Mouse (Mus musculus): ENCODE measurements around the gene Steap3. TPM values are rescaled to one million over a fixed set of nuclear protein-coding genes. Genes with fewer than 3 reads are reported as not detected.

Steap3 gene
- polyA plus RNA-seq, 1 experiment from 2014 or later: 3.9 TPM

DNA sequence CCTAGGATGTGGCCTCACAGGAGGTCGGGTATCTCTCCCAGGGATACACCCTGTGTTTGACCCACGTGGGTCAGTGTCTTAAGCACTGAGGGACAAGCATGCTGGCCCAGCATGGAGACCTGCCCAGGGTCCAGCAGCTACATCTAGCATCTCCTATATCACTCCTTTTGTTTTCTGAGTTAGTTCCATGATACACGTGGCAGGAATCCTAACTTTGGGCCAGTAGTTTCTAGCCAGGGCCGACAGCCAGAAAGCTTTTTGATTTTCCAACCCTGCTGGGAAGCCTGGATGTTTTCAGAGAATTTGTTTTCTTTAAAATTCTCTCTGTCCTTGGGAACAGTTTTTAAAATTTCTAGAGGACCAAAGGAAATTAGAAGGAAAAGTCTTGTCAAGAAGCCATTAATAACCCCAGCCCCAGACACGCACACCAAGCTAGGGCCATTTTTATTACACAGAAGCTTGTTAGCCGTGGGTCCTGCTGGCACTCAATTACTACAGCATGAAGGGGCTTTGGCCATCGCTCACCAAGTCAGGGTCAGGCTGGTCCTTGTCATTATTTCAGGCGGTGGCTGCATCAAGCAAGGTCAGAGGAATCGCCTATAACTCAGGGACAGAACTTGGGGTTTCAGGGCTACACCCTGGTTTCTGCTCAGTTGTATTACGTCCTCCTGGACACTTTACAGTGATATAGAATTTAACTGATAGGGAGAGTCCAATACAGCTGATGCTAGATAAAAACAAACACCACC is 42.6 kb downstream of the Steap3 start:
- H3K36me3 ChIP-seq: no peaks in the 10 kb centered on the region
- no peak overlapping the region for H3K9ac ChIP-seq (replicated peaks)
- no peaks in the 10 kb centered on the region for H3K9me3 ChIP-seq (replicated peaks)
- H3K4me2 ChIP-seq: no peak overlapping the region
- no peak overlapping the region for H3K4me3 ChIP-seq (replicated peaks)
- ATAC-seq (ENCODE audit: low FRiP score): no peak; the same call in 1 of the 2 replicates
- WGBS: 69% methylated on average over 10 of the region's 10 CpGs
- H3K4me1 ChIP-seq: no peaks in the 10 kb centered on the region
- no peak overlapping the region for H3K27ac ChIP-seq (replicated peaks)
- no peaks in the 10 kb centered on the region for H3K27me3 ChIP-seq (replicated peaks)

DNA sequence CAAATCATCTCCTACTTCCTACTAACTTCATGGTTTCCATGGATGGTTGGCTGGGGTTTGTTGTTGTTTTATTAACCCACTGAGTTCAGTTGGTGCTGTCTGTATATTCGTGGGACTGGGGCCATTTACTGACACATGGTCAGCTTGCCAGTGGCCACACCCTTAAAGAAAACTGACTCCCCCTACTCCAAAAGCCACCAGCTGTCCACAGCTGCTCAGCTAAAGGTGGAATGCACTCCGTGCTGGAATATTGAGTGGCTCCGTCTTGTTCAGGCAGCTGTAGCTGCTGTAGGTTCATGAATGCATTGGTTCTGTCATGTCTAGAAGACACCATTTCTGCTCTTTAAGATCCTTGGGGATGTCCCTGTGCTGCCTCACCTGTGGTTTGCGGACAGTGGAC is 48.9 kb downstream of the Steap3 start:
- no peak for ATAC-seq (ENCODE audit: low FRiP score)
- no peak overlapping the region for H3K9ac ChIP-seq (replicated peaks)
- no peak overlapping the region for H3K4me2 ChIP-seq
- H3K27ac ChIP-seq (replicated peaks): no peak overlapping the region
- H3K27me3 ChIP-seq (replicated peaks): no peaks in the 10 kb centered on the region
- no peaks in the 10 kb centered on the region for H3K9me3 ChIP-seq (replicated peaks)
- H3K4me3 ChIP-seq (replicated peaks): no peak overlapping the region
- peaks cover 6% of the 10 kb centered on the region; the same call in 1 of the 2 replicates for H3K4me1 ChIP-seq
- 82% methylated on average over 4 of the region's 4 CpGs for WGBS
- H3K36me3 ChIP-seq: no peaks in the 10 kb centered on the region

DNA sequence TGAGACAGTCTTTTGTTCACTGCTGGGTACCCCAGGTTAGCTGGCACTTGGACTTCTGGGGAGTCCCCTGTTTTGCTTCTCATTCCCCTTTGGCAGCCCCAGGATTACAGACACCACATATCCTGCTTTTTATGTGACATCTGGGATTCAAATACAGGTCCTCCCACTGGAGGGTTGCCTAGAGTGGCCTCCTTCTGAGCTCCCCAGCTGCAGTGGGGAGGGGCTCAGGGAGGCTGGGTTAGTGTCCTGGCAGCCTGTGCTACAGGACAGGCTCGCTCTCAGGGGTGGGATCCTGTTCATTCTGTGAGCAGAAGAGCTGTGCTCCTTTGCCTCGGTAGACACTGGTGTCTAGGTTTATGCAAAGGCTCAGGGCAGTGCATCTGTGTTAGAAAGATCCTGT is 51.2 kb downstream of the Steap3 start:
- H3K4me2 ChIP-seq: no peak overlapping the region
- 60% methylated on average over 2 of the region's 2 CpGs for WGBS
- no peaks in the 10 kb centered on the region for H3K9me3 ChIP-seq (replicated peaks)
- peaks cover 6% of the 10 kb centered on the region; the same call in 1 of the 2 replicates for H3K4me1 ChIP-seq
- H3K27me3 ChIP-seq (replicated peaks): no peaks in the 10 kb centered on the region
- H3K9ac ChIP-seq (replicated peaks): no peak overlapping the region
- H3K4me3 ChIP-seq (replicated peaks): no peak overlapping the region
- H3K27ac ChIP-seq (replicated peaks): no peak overlapping the region
- no peaks in the 10 kb centered on the region for H3K36me3 ChIP-seq
- no peak for ATAC-seq (ENCODE audit: low FRiP score)

DNA sequence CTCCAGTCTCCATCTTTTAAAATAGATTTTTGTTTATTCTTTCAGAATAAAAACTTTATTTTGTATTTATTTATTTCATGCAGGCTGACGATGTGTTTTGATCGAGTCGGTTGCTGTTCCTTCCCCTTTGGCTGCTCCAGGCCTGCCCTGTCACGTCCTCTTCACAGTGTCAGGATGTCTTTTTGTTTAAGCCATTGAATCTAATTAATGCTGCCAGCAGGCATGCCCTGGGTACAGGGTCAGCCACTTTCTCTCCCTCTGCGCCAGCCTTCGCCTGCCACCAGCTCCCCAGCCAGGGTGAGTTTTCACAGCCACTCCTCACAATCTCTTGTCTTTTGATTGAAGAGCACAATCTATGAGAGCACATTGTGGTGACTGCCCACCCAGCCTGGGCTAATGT is 51.7 kb downstream of the Steap3 start:
- Histone ChIP-seq H3K4me1 (peaks cover 6% of the 10 kb centered on the region; the same call in 1 of the 2 replicates), H3K27ac (replicated peaks) (no peak overlapping the region), H3K9me3 (replicated peaks) (no peaks in the 10 kb centered on the region), H3K27me3 (replicated peaks) (no peaks in the 10 kb centered on the region), H3K4me3 (replicated peaks) (no peak overlapping the region), H3K9ac (replicated peaks) (no peak overlapping the region), H3K4me2 (no peak overlapping the region), H3K36me3 (no peaks in the 10 kb centered on the region)
- no peak for ATAC-seq (ENCODE audit: low FRiP score)
- WGBS: 56% methylated on average over 6 of the region's 6 CpGs

DNA sequence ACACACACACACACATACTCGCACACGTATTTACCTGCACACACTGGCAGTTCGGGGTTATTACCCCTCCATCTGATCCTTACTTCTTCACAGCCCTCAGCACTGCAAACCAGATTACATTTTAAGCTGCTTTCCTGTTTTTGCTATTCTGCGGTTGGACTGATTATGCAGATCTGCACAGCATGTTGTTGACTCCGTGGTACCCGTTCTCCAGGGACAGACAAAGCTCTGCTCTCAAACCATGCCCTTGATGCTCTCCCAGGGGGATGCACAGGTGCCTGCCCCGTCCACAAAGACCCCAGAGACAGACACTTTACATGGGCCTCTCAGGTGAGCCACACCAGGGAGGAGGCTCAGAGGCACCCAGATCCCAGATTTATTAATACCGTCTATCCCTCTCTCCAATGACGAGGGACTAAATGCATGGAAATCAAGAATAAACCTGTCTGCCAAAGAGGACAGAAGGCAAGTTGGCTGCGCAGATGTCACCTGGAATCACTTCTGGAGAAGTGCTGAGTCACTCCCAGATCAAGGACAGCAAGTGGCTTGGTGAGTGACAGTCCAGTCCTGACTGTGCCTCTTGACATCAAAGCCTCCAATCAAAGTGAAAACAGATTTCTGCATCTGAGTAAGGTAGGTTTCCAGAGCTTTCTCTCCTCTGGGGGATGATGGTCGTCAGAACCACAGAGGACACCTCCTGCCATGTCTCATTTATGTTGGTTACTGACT is 63.8 kb downstream of the Steap3 start:
- ATAC-seq (ENCODE audit: low FRiP score): no peak
- Histone ChIP-seq H3K9ac (replicated peaks) (no peak overlapping the region), H3K9me3 (replicated peaks) (no peaks in the 10 kb centered on the region), H3K27ac (replicated peaks) (no peak overlapping the region), H3K27me3 (replicated peaks) (no peaks in the 10 kb centered on the region), H3K4me3 (replicated peaks) (no peak overlapping the region), H3K4me1 (no peaks in the 10 kb centered on the region), H3K4me2 (no peak overlapping the region), H3K36me3 (no peaks in the 10 kb centered on the region)
- 79% methylated on average over 11 of the region's 11 CpGs for WGBS

DNA sequence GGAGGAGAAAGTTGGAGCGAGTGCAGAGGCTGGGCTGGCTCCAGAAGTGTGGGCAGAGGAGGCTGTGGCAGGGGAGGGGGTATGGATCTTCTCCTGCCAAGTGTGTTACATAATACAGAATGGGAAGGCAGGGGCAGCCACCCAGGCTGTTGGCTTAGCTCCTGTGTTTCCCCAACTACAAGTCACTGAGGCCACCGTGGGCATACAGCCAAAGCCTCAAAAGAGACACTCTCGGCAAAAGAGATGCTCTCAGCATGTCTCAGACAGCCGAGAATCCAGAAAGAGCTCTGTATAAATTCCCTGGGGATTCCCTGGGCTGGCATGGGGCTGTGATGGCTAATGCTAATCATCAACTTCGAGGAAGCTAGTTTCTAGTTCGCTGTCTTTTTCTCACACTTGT is 64.9 kb downstream of the Steap3 start:
- Histone ChIP-seq H3K9me3 (replicated peaks) (no peaks in the 10 kb centered on the region), H3K9ac (replicated peaks) (no peak overlapping the region), H3K4me3 (replicated peaks) (no peak overlapping the region), H3K36me3 (no peaks in the 10 kb centered on the region), H3K27me3 (replicated peaks) (no peaks in the 10 kb centered on the region), H3K4me1 (no peaks in the 10 kb centered on the region), H3K27ac (replicated peaks) (no peak overlapping the region), H3K4me2 (no peak overlapping the region)
- 43% methylated on average over 6 of the region's 6 CpGs for WGBS
- peak; percentile 90 for ATAC-seq (ENCODE audit: low FRiP score)

DNA sequence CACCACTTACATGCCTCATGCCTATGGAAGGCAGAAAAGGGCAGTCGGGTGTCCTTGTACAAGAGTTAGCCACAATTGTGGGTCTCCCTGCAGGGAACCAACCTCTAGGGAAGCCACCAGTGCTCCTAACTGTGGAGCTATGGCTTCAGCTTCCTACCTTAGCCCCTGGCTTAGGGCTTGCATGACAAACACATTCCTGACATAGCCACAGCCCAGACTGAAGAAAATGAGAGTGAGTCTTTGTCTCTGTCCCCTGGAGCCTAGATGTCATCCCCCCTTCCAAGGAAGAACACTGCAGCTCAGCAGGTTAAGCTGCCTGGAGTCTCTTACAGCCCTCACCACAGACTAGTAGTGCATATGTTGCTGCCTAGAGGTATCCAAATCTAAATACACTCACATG is 67.7 kb downstream of the Steap3 start:
- H3K4me2 ChIP-seq: no peak overlapping the region
- no peak overlapping the region for H3K27ac ChIP-seq (replicated peaks)
- no peaks in the 10 kb centered on the region for H3K27me3 ChIP-seq (replicated peaks)
- H3K9ac ChIP-seq (replicated peaks): no peak overlapping the region
- no peak overlapping the region for H3K4me3 ChIP-seq (replicated peaks)
- H3K36me3 ChIP-seq: no peaks in the 10 kb centered on the region
- 57% methylated on average over 1 of the region's 1 CpGs for whole genome bisulfite sequencing
- no peaks in the 10 kb centered on the region for H3K4me1 ChIP-seq
- ATAC-seq (ENCODE audit: low FRiP score): no peak
- no peaks in the 10 kb centered on the region for H3K9me3 ChIP-seq (replicated peaks)

DNA sequence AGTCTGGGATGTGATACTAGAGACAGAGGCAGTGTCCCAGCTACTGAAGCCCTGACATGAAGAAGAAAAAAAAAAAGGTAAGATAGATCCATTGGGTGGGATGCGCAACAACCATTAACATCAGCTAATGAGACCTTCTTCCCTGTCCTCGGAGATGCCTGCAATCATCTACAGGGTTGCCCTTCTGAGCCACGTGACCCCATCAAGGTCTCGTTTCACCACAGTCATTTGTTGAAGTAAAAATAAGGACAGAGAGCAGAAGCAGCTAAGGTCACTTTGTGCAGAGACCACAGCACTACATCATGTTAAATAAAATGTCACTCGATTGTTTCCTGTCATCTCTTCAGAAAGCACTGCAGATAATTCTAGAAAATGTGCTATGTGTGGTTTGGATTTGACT is 68.7 kb downstream of the Steap3 start:
- Histone ChIP-seq H3K4me3 (replicated peaks) (no peak overlapping the region), H3K9me3 (replicated peaks) (no peaks in the 10 kb centered on the region), H3K4me1 (no peaks in the 10 kb centered on the region), H3K36me3 (no peaks in the 10 kb centered on the region), H3K27ac (replicated peaks) (no peak overlapping the region), H3K9ac (replicated peaks) (no peak overlapping the region), H3K4me2 (no peak overlapping the region), H3K27me3 (replicated peaks) (no peaks in the 10 kb centered on the region)
- 75% methylated on average over 5 of the region's 5 CpGs for whole genome bisulfite sequencing
- no peak for ATAC-seq (ENCODE audit: low FRiP score)

DNA sequence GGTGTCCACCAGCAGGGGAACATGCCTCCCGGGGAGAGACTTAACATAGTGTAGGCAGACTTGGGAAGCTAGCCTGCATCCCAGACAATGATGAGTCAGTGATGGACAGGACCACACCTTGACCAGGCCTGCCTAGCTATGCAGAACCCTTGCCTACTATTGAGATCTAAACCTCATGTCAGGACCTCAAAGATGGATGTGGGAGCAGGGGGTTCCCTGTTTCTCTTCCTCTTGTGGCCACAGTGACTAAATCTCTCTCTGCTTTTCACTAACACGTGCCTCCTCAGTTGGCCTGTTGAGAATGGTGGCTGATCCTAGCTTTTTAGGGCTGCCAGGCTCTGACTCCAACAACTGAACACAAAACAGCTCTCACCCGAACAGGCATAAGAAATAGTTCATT is 70.0 kb downstream of the Steap3 start:
- no peaks in the 10 kb centered on the region for H3K4me1 ChIP-seq
- no peak overlapping the region for H3K9ac ChIP-seq (replicated peaks)
- no peaks in the 10 kb centered on the region for H3K9me3 ChIP-seq (replicated peaks)
- H3K27ac ChIP-seq (replicated peaks): no peak overlapping the region
- 58% methylated on average over 3 of the region's 3 CpGs for WGBS
- no peaks in the 10 kb centered on the region for H3K36me3 ChIP-seq
- H3K4me3 ChIP-seq (replicated peaks): no peak overlapping the region
- no peak overlapping the region for H3K4me2 ChIP-seq
- H3K27me3 ChIP-seq (replicated peaks): no peaks in the 10 kb centered on the region
- no peak for ATAC-seq (ENCODE audit: low FRiP score)

DNA sequence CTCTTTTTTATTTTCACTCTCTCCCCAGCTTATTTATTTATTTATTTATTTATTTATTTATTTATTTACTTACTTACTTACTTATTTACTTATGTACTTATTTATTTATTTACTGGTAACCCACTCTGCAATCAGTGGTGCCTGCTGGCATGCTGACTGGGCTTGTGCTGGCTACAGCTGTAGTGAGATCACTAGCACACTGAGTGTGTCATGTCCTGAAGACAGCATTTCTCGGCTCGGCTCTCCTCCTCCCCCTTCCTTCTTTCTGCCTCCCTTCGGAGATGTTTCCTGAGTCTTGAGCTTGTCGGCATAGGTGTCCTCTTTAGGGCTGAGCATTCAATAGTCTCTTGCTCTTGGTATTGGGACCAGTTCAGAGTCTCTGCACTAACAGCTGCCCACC is 73.6 kb downstream of the Steap3 start:
- 0 out of 2 replicates have a peak, but pooled peaks cover 3% of the 10 kb centered on the region for H3K27me3 ChIP-seq (replicated peaks)
- no peak overlapping the region for H3K27ac ChIP-seq (replicated peaks)
- H3K4me2 ChIP-seq: no peak overlapping the region
- H3K36me3 ChIP-seq: no peaks in the 10 kb centered on the region
- WGBS: 75% methylated on average over 4 of the region's 4 CpGs
- no peak for ATAC-seq (ENCODE audit: low FRiP score)
- H3K4me1 ChIP-seq: peaks cover 7% of the 10 kb centered on the region; the same call in 1 of the 2 replicates
- H3K9ac ChIP-seq (replicated peaks): no peak overlapping the region
- H3K4me3 ChIP-seq (replicated peaks): no peak overlapping the region
- no peaks in the 10 kb centered on the region for H3K9me3 ChIP-seq (replicated peaks)

DNA sequence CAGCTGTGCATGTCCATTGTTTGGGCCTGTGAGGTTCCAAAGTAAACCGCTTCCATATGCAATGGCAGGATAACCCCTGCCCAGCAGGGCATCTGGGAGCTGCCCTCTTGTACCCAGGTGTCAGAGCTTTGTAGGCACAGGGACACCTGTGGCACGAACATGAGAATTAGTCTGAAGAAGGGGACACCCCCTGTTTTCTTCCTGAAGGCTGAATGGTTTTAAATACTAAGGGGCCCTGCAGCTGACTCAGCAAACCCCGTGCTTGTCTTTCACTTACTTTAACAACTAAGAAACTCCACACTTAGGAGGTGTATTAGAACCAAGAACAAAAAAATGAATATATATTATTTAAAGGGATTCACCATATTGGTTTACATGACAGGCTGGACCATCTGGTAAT is 74.4 kb downstream of the Steap3 start:
- Histone ChIP-seq H3K4me1 (peaks cover 7% of the 10 kb centered on the region; the same call in 1 of the 2 replicates), H3K9me3 (replicated peaks) (no peaks in the 10 kb centered on the region), H3K4me3 (replicated peaks) (no peak overlapping the region), H3K27me3 (replicated peaks) (0 out of 2 replicates have a peak, but pooled peaks cover 3% of the 10 kb centered on the region), H3K27ac (replicated peaks) (no peak overlapping the region), H3K4me2 (no peak overlapping the region), H3K36me3 (no peaks in the 10 kb centered on the region), H3K9ac (replicated peaks) (no peak overlapping the region)
- WGBS: 63% methylated on average over 3 of the region's 3 CpGs
- ATAC-seq (ENCODE audit: low FRiP score): no peak

DNA sequence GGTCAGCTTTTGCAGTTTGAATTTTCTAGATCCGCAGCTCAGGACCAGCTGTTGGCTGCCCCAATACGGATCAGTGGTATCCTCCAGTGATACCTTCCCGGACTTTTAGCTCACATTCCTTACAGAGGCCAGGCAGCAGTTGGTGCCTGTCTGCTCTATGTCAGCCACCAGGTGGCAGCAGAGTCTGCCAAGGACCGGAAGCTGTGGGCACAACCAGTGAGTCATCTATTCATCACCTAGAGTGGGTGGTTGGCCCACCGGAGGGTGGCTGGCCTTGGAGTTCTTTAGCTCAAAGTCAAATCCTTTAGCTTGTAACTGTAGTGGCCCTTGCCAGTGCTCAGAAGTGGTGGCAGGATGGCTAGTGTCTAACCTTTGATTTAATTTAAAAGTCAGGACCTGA is 75.3 kb downstream of the Steap3 start:
- Histone ChIP-seq H3K9me3 (replicated peaks) (no peaks in the 10 kb centered on the region), H3K4me2 (no peak overlapping the region), H3K27ac (replicated peaks) (no peak overlapping the region), H3K36me3 (no peaks in the 10 kb centered on the region), H3K4me1 (peaks cover 7% of the 10 kb centered on the region; the same call in 1 of the 2 replicates), H3K27me3 (replicated peaks) (0 out of 2 replicates have a peak, but pooled peaks cover 3% of the 10 kb centered on the region), H3K4me3 (replicated peaks) (no peak overlapping the region), H3K9ac (replicated peaks) (no peak overlapping the region)
- ATAC-seq (ENCODE audit: low FRiP score): peak; percentile 56; the same call in 1 of the 2 replicates
- 17% methylated on average over 5 of the region's 5 CpGs for WGBS

Data from neural tube, embryonic 15.5 days (tissue).